Mouse (Mus musculus) MEL-GATA-1-ER (cell line): Measurements from ENCODE around the gene Gm45021.

ENCODE experiments used
- DNase-seq: peaks from one replicate; pipeline ENCODE4 v3.0.0-alpha.2; 2012; ENCODE audit warnings: low read depth; ENCODE audit errors: extremely low read depth

Gm45021 gene

DNA sequence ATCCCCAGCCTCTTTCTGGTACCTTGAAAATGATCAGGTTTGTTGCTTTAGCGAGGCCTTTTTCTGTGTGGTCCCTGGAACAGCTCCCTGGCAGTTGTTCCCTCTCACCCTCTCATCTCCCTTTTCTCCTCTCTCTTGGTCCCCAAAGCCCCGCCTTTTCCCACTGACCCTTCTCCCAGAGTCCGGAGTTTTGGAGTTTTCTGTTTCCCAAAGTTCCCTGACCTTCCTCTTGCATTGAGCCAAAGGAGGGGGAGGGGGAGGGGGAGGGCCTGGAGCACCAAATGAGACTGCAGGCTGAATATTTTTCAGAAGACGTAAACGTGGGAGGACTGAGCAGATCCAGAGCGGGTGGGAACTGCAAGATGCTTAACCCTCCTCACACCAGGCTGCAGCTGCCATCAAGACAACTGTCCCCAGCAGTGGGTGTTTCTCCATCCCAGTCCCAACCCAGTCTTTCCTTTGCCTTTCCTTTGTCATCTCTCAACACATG, 16.8 kb upstream of the Gm45021 start, which contains the start of gene Rarres2:
Gene Rarres2, minus strand, starts transcription at position 218 of the 490 bp plus-strand sequence.
- DNase-seq = no peak

DNA sequence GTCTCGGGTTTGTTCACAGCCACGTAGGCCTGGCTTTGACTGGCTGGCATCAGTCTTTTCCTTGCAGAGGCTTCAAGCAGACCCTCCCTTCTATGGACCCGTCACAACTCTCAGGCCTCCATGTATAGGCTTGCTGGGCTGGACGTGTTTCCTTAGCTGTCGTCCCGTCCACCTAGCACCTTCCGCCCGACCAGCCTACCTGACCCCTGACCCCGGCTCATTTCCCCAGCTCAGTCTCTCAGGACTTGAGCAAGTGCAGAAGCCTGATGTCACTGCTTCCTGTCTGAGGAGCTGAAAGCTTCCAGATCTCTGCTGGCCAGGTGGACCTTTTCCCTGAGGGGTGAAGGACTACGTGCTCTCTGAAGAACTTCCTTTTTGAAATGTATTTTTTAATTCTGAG, 16.1 kb upstream of the Gm45021 start:
- no peak for DNase-seq

DNA sequence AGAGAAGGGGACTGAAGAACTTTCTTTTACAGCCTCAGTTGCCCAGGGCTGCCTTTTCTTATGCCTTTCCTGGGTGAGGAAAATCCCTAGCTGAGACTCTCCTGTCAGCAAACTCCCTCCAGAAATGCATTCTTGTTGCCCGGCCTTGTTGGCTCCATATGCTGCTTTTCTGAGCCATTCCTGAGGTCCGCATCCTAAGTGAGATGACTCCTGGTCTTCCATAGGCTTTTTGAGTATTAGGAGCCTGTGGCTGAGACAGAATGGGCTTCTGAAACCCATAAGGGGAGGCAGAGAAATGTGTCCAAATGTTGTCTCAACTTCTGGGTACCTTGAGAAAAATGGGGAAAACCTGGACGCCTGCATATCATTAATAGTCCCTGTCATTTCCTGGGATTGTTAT, 15.4 kb upstream of the Gm45021 start:
- no peak for DNase-seq

DNA sequence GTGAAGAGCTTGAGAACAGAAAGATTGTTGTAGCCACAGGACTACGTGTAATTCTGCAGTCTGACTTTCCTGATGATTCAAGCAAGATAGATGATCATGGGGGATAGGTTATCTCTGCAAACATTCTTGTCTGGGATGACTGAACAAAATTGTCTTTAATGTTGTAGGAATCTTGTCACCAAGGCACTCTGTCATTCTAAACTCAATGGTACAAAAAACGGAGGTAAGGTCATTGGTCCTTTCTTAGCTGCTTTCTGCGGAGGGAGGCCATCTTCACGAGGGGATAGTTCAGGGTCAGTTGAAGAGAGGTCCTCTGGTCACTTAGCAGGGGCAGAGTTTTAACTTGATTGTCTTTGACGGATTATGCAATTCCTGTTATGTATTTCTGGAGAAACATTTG, 10.7 kb upstream of the Gm45021 start:
- no peak for DNase-seq

DNA sequence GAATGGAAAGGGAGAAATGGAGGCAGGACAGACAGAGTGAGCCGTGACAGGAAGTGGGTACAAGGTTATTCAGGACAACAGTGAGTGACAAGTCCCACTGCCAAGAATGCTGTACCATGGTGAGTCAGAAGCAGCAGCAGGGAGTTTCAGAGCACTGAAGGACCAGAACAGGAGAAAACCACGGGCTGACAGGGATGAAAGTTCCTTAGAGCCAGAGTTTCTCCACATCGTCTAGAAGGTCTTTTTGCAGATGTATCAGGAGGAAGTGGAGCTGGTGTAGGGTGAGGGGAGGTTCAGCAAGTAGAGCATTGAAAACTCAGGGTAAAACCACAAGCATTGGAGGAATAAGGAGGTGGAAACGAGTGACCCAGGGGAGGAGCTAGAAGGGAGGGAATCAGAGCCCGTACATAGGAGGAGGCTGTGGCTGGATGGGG, 10.2 kb upstream of the Gm45021 start:
- DNase-seq = no peak

DNA sequence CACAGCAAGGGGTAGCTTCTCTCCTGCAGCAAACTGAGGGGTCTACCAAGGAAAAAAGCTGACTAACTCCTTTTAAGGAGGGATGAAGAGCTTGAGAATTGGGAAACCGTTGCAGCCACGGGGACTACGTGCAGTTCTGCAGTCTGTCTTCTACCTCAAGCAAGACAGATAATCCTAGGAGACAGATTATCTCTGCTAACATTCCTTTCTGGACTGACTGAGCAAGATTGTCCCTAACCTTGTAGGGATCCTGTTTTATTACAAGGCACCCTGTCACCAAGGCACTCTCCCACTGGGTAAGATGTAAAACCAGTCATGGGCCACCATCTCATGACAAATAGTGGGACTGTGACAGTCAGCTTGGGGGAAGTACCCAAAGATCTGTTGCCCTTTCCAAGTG, 8.2 kb upstream of the Gm45021 start:
- DNase-seq = no peak

DNA sequence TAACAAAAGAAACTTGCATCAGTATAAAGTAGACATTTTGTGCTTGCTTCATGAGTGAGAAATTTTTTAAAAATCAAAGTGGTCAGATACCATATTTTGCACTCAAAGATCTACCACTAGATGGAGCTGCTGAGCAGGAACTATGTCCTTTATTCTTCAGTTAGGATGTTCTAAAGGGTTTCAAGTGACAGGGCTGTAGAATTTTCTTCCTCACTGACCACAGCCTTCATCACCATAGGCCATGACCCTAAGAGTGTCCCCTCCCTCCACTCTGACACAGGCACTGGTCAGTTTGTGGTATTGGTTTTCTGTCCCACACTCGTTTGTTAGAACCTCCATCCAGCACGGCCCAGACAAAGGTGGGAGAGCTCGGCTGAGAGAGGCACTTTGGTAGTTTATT, 7.4 kb upstream of the Gm45021 start:
- no peak for DNase-seq

DNA sequence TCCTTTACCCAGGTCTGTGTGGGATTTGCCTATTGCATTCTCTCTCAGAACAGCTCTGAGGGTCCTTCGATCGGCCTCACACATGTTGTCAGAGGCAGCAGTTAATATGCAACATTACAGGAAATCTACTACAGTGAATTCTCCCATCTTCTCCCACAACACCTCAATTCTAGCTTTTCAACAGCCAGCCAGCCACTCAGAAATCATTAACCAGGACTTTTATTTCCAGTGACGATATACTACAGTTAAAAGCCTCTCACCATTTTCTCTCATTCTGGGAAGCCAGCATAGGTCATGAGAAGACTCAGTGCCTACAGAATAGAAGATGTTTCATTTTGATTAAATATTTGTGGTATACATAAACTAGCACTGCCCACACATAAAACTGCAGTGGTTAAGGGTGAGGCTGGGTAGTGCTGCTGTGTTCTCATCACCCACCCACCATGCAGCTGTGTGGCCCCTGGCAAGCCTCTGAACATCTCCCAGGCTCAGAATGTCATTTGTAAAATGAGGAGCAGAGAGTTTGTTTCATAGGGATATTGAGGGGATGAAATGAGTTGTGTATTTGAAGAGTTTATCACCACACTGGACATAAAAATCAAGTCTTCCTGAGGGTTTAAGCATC, 1.9 kb downstream of the Gm45021 start:
- DNase-seq = no peak

DNA sequence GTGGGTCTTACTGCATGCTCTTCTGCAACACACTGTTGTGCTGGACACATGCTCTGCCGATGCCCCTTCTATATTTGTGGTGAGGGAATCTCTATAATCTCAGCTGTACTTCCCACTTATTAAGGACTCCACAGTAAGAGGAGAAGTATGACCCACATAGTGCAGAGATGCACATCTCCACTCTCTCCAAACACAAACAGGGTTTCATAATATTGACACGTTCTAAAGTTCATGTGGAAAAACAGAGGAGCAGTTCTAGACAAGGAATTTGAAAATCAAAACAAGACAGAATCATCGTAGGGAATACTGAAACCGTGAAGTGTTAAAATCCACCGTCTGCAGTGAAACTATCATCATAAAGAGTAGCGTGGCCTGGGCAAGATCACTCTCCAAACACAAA, 2.5 kb downstream of the Gm45021 start:
- DNase-seq = no peak

DNA sequence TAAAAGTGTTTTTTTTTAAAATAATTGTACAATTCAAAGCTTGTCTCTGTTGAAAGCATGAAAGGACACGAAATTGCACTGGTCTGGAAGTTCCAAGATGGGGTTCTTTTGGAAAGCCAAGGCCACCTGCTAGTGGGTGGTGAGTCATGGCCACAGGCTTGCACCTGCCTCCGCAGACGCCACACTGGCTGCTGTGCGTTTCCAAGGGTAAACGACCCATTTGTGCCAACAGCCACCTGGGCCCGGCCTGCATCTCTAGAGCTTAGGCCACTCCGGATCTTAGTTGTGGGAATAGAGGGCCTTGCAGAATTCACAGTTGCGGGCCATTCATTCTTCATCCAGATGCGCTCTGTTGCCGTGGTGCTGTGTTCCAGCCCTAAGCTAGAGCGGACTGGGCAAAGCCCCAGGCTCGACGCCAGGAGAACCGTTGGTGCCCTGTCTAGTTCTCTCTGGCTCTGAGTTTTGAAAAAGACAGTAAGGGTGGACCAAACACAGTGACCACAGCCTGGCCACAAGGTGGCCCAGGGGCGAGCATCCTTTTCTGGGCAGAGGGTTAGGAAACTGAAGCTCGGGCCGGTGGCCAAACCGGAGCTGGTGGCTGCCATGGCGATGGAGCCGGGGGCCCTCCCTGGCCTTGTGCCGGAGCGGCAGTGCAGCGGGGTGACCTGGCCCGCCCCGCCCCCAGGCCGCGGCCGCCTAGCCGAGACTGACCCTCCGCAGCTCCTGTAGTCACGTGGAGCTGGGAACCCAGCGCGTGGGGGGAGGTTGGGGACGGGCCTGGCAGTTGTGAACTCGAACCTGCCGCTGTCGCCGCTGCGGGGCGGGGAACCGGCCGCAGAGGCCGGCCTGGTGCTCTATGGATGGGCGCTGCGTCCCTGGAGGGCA, 4.0 kb downstream of the Gm45021 start, which contains the start of the genes Repin1 and Gm44965:
Gene Repin1, plus strand, starts transcription at position 726 of the 885 bp plus-strand sequence.
Gene Gm44965, plus strand, starts transcription at position 784 of the 885 bp plus-strand sequence.
- no peak for DNase-seq

DNA sequence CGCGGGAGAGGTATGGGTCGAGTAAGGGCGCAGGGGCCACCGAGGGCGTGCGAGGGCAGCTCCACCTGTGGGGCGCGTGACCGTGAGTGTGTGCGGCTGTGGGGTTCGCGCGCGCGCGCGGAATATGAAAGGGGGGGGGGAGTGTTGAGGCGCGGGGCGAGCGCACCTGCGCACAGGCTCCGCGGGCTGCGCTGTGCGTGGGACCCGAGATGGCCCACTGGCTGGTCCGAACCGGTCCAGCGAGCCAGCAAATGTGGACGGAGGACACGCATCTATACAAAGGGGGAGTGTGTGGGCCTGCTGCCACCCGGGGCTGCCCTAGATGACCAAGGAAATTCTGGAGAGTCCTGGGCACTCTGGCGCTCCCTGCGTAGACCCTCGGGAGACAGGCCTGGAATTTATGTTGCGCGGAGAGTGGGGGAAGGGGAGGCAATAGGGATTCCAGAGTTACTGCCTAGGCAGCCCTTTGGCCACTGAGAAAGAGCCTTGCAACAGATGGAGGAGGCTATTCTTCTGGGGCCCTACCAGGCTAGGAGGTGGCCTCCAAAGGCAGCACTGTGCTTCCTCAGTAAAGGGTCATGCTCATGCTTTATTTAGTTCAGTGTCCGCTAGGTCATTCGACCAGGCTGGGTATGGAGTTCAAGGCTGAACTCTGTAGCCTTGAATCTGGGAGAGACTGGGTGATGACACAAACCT, 4.8 kb downstream of the Gm45021 start:
- DNase-seq = no peak

DNA sequence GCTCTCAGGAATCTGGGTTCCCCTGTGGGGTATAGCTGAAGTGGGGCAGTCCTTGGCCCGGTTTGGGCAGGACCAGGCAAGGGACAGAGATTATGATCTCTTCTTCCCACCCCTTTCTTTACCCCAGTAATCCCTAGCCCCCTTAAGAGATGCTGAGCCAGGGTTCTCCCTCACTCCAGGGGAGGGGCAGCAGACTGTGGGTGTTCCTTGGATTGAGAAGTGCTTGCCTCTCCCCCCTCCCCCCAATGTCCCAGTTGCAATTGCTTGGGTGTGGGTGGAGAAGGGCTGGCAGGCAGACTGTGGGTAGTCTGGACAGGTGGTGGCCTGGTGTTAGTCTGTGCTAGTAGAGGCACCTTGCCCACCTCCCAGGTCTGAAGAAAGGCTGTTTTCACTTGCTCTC, 5.9 kb downstream of the Gm45021 start:
- no peak for DNase-seq

DNA sequence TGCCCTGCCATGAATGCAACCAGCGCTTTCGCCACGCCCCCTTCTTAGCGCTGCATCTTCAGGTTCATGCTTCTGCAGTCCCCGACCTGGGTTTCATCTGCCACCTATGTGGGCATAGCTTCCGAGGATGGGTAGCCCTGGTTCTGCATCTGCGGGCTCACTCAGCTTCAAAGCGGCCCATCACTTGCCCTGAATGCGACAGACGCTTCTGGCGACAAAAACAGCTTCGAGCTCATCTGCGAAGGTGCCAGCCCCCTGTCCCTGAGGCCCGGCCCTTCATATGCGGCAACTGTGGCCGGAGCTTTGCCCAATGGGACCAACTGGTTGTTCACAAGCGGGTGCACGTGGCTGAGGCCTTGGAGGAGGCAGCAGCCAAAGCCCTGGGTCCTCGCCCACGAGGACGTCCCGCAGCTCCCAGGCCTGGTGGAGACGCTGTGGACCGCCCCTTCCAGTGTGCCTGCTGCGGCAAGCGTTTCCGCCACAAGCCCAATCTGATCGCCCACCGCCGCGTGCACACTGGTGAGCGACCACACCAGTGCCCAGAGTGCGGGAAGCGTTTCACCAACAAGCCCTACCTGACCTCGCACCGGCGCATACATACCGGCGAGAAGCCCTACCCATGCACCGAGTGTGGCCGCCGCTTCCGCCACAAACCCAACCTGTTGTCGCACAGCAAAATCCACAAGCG, 7.3 kb downstream of the Gm45021 start:
- DNase-seq = no peak

DNA sequence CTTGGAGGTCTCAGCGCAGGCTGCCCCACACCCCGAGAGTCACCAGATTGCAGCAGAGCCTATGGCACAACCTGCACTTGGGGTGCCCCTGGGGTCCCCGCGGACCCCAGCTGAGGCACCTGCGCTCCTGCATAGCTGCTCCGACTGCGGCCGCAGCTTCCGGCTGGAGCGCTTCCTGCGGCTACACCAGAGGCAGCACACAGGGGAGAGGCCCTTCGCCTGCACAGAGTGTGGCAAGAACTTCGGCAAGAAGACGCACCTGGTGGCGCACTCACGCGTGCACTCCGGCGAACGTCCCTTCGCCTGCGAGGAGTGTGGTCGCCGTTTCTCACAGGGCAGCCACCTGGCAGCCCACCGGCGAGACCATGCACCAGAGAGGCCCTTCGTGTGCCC, 7.8 kb downstream of the Gm45021 start:
- no peak for DNase-seq

DNA sequence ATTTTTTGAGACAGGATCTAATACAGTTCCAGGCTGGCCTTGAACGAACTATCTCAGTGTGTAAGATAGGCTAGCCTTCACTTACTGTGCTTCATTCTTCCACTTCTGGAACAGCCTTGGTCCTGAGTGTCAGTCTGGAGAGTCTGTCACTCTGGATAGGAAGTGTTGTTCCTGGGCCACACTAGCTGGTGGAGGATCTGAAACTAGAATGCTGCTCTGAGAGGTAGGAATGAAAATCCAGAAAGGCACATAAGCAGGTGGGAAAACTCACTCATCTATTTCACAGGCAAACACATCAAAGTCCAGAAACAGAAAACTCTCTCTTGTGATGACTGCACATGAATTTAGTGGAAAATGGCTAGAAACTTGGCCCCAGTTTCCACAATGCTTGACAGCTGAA, 11.2 kb downstream of the Gm45021 start:
- DNase-seq = no peak

DNA sequence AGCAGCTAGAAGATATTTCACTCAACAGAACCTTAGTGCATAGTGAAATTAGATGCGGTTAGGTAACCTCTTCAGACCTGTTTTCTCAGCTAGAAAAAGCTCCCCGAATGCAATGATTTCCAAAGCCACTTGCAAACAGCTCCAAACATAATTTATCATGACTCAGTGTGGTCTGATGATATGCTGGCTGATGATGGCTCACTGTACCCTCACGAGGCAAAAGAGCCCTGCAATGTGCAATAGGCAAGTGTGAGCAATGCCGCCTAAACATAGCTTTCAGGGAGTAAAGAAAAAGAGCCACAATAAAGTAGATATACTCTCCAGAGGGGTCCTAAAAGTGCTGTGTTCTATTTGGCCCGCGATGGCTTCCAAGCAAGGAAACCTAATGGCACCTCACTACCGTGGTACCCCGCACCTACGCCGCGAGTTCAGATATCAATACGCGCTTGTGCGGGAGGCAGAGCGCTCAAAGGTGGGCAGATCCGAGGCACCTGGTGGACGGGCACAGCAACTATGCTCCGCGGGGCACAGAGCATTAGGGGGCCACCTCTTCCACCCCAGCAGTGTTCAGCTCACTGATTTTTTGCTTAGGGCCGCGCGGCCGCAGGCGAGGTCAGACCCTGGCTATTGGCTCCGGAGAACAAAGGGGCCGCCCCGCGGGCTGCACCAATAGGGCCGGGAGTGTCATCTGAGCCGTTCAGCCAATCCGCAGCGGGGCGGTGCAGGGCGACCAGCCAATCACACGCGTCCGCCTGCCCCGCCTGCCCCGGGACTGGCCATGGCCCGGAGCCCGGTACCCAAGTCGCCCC, 12.1 kb downstream of the Gm45021 start, which contains the start of gene Zfp775:
Gene Zfp775, plus strand, starts transcription at position 793 of the 809 bp plus-strand sequence.
- no peak for DNase-seq

DNA sequence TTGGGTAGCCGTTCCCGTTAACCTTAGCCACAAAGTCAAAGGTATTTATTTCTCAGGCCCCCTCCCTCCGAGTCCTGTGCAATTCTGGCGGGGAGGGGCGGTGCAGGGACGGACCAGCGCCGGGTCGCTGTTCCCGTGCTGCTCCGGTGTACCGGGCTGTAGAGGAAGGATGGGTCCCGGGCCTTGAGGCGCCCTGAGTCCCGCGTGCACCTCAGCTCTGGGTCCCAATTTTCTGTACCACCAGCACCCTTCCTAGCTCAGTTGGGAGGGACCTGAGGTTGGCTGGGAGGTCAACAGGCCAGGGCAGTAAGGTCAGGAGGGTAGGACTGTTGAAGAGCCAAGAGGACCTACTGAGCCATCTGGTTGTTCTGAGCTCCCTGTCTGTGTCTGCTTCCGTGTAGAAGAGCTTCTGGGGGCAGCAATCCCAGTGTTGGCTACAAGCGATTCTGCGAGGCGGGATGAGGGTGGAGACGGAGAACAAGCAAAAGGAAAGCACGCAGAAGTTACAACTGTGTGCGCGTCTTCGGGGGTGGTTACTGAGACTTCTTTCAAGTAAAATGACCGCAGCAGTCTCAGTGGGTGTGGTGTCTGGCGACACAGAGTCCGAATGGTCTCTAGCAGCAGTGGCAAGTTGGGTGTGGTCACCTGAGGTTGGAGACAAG, 12.8 kb downstream of the Gm45021 start:
- no peak for DNase-seq

DNA sequence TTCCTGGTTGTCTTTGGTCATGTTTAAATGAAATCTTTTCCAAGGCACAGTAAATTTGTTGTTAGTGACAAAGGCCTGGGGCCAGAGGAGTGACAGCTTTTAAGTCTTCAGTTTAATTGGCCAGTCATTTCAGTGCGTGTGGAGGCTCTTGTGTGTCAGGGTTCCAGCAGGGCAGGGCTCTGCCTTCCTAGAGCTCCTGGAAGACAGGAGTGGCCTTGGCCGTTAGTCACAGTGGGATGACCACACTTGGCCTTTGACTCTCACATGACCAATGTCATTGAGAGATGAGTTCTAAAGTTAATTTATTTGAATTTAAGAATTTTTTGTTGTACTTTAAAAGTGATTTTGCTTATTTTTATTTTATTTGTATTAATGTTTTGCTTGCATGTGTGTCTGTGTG, 18.7 kb downstream of the Gm45021 start:
- DNase-seq = no peak

DNA sequence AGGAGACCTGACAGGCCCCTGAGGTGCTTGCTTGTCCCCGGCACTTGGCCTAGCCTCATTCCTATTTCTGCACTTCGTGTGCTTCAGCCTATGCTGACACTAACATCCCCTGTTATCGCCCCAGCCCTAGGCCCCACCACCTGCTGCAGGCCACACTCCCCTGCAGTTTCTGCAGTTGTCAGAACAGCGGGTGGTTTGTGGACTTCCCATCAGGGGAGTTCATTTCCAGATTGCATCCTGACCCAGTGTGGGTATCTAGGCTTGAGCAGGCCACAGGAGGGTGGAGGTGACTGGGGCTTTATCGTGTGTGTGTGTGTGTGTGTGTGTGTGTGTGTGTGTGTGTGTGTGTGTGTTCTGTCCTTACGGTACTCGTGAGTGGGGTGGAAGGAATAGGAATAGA, 20.1 kb downstream of the Gm45021 start:
- no peak for DNase-seq

DNA sequence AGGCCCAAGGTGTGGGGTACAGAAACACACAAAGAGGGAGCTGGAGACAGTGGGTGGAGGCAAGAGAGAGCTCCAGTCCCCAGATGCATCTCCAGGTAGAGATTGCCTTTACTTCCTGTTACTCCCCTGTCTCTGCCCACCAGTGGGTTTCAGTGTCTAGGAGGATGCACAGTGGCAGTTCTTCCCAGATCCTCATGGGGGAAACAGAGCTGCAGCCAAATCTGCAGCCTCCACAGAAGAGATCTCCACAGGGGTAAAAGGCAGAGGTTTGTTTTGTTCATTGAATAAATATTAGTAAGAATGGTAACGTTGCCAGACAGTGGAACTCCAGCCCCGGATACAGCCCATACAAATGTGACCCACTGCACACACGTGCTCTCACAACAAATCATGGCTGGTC, 21.2 kb downstream of the Gm45021 start:
- DNase-seq = no peak
